In genomic region chr2:131262213-131262672, GRCm38 (mm10) we compare ENCODE assay signal across 8 mouse cellular contexts. TPM values are rescaled to one million over a fixed set of nuclear protein-coding genes. Genes with fewer than 3 reads are reported as not detected.
A peak's percentile ranks its signal among the peaks of the same experiment; 100 is the strongest.
DNase-seq lines count a peak whose midpoint lies in the region; ATAC-seq and TF ChIP-seq lines count a peak whose summit lies in the region.

Gene Pank2 (plus strand): TSS chr2:131262495.

- H3K9ac ChIP-seq in embryonic facial prominence, embryonic 14.5 days (ENCODE audit: low read depth, low read length), result peak within 1 kb of the TSS; percentile 97
- peak within 1 kb of the TSS; percentile 89 for H3K9ac ChIP-seq in heart, adult 2 months (ENCODE audit: low read depth, low read length)
- H3K9ac ChIP-seq in limb, embryonic 13.5 days, result peak within 1 kb of the TSS; percentile 98
- peak within 1 kb of the TSS; percentile 73 for H3K9ac ChIP-seq in midbrain, embryonic 16.5 days (ENCODE audit: low read depth, low read length)

- H3K27me3 ChIP-seq in embryonic facial prominence, embryonic 14.5 days (replicated peaks; ENCODE audit: control insufficient read depth, insufficient read depth, low read length), result no peaks in the 10 kb centered on the region
- H3K27me3 ChIP-seq in heart, adult 2 months (ENCODE audit: control insufficient read depth, insufficient read depth, low read length), result no peaks in the 10 kb centered on the region
- no peaks in the 10 kb centered on the region for H3K27me3 ChIP-seq in limb, embryonic 13.5 days
- H3K27me3 ChIP-seq in midbrain, embryonic 16.5 days (ENCODE audit: control insufficient read depth, insufficient read depth, low read depth, low read length), result no peaks in the 10 kb centered on the region

- peak within 1 kb of the TSS; percentile 89 for H3K4me3 ChIP-seq in embryonic facial prominence, embryonic 14.5 days (ENCODE audit: low read depth, low read length)
- peak within 1 kb of the TSS; percentile 74 for H3K4me3 ChIP-seq in heart, adult 2 months
- peak within 1 kb of the TSS; percentile 76 for H3K4me3 ChIP-seq in limb, embryonic 13.5 days
- H3K4me3 ChIP-seq in midbrain, embryonic 16.5 days (ENCODE audit: low read depth, low read length), result peak within 1 kb of the TSS; percentile 73

- peak; percentile 16; the same call in 1 of the 2 replicates for TF ChIP-seq CTCF in heart, adult 2 months (IDR thresholded peaks at IDR 0.05)

- H3K4me1 ChIP-seq in embryonic facial prominence, embryonic 14.5 days (ENCODE audit: control insufficient read depth, insufficient read depth, low read length), result peaks cover 22% of the 10 kb centered on the region
- H3K4me1 ChIP-seq in heart, adult 2 months (ENCODE audit: control insufficient read depth, insufficient read depth, low read length), result peaks cover 5% of the 10 kb centered on the region
- H3K4me1 ChIP-seq in limb, embryonic 13.5 days, result peaks cover 31% of the 10 kb centered on the region
- H3K4me1 ChIP-seq in midbrain, embryonic 16.5 days (ENCODE audit: control insufficient read depth, insufficient read depth, low read length), result peaks cover 33% of the 10 kb centered on the region

- H3K79me2 ChIP-seq in heart, adult 2 months (replicated peaks; ENCODE audit: control insufficient read depth, insufficient read depth, low read length), result peaks cover 3% of the 10 kb centered on the region

- H3K36me3 ChIP-seq in embryonic facial prominence, embryonic 14.5 days (ENCODE audit: control insufficient read depth, insufficient read depth, low read length), result no peaks in the 10 kb centered on the region
- peaks cover 4% of the 10 kb centered on the region for H3K36me3 ChIP-seq in heart, adult 2 months (ENCODE audit: control insufficient read depth, insufficient read depth, low read length)
- no peaks in the 10 kb centered on the region for H3K36me3 ChIP-seq in limb, embryonic 13.5 days
- H3K36me3 ChIP-seq in midbrain, embryonic 16.5 days (ENCODE audit: control insufficient read depth, insufficient read depth, low read length), result no peaks in the 10 kb centered on the region

- peak within 1 kb of the TSS; percentile 76 for H3K4me2 ChIP-seq in embryonic facial prominence, embryonic 14.5 days (ENCODE audit: low read depth, low read length)
- peak within 1 kb of the TSS; percentile 73 for H3K4me2 ChIP-seq in limb, embryonic 13.5 days (replicated peaks)
- peak within 1 kb of the TSS; percentile 80 for H3K4me2 ChIP-seq in midbrain, embryonic 16.5 days (ENCODE audit: low read length)

- DNase-seq in 3T3-L1 (ENCODE audit: low read depth, low spot score), result peak; percentile 98
- peak; percentile 86 to 92 for DNase-seq in adrenal gland, postnatal 4 days (ENCODE audit: low spot score in 2 of 2)
- peak; percentile 100 for DNase-seq in embryonic facial prominence, embryonic 14.5 days (ENCODE audit: low spot score)
- peak; percentile 98 to 99 for DNase-seq in heart, adult 2 months
- DNase-seq in kidney, adult 8-10 months, result peak; percentile 98
- DNase-seq in spleen, postnatal 10 days (ENCODE audit: low spot score in 2 of 2), result peak; percentile 97

- intact Hi-C loops in heart, adult 2 months (cut with DNase I), result loop anchor here (5.0 kb wide), 1 partner anchor 140 kb away; no protein-coding TSS in a partner anchor

- no peaks in the 10 kb centered on the region for H3K9me3 ChIP-seq in embryonic facial prominence, embryonic 14.5 days (ENCODE audit: control insufficient read depth, low read length)
- H3K9me3 ChIP-seq in limb, embryonic 13.5 days, result no peaks in the 10 kb centered on the region
- H3K9me3 ChIP-seq in midbrain, embryonic 16.5 days (replicated peaks; ENCODE audit: control insufficient read depth, low read length, poor library complexity, severe bottlenecking), result no peaks in the 10 kb centered on the region

- H3K27ac ChIP-seq in embryonic facial prominence, embryonic 14.5 days (replicated peaks; ENCODE audit: low read depth, low read length), result peak within 1 kb of the TSS; percentile 100
- H3K27ac ChIP-seq in heart, adult 2 months, result peak within 1 kb of the TSS; percentile 96
- H3K27ac ChIP-seq in limb, embryonic 13.5 days, result peak within 1 kb of the TSS; percentile 99
- peak within 1 kb of the TSS; percentile 97 for H3K27ac ChIP-seq in midbrain, embryonic 16.5 days (ENCODE audit: low read length)

- peak; percentile 100 for ATAC-seq in embryonic facial prominence, embryonic 14.5 days (ENCODE audit: low read depth)
- peak; percentile 99 for ATAC-seq in limb, embryonic 13.5 days (ENCODE audit: low FRiP score, low read depth)
- peak; percentile 100 for ATAC-seq in midbrain, embryonic 16.5 days

- 2% methylated on average over 28 of the region's 49 CpGs for WGBS in embryonic facial prominence, embryonic 14.5 days
- WGBS in heart, adult 2 months, result under 1% methylated on average over 49 of the region's 49 CpGs
- under 1% methylated on average over 47 of the region's 49 CpGs for WGBS in limb, embryonic 13.5 days
- WGBS in midbrain, embryonic 16.5 days, result under 1% methylated on average over 49 of the region's 49 CpGs

- TF ChIP-seq POLR2A in heart, adult 2 months (IDR thresholded peaks at IDR 0.05; ENCODE audit: insufficient read depth, low read depth, low read length), result peak; percentile 94

- no peak for TF ChIP-seq EP300 in heart, adult 2 months (IDR thresholded peaks at IDR 0.05; ENCODE audit: insufficient read depth, low read depth, low read length)

RNA-seq across cellular contexts. Expression of gene Pank2, which starts in this region (rescaled TPM):
- 10 to 100 TPM; 60.4 to 69.5 TPM for total RNA-seq in adrenal gland, postnatal 4 days (2021)
- 36.0 and 40.1 TPM in 2 replicates for polyA plus RNA-seq in embryonic facial prominence, embryonic 14.5 days (2014; fragmentation: Nextera tagmentation; extraction: Ambion mirVana)
- 10 to 100 TPM; 20.7 to 25.4 TPM for total RNA-seq in heart, adult 2 months (2021)
- 8.5 and 19.3 TPM in 2 replicates for polyA plus RNA-seq in heart, adult 2 months (2012; rRNA removed)
- polyA plus RNA-seq in limb, embryonic 13.5 days (2015; fragmentation: Nextera tagmentation; extraction: Ambion mirVana), result 39.0 and 39.3 TPM in 2 replicates
- 20.3 and 22.6 TPM in 2 replicates for polyA plus RNA-seq in midbrain, embryonic 16.5 days (2015; fragmentation: Nextera tagmentation; extraction: Ambion mirVana)

Comparison
In these comparisons a context has a peak if more than half of its experiments do, and no peak if none do; other contexts are left out.
1. Peak in every context shown above with its lines: DNase-seq, ATAC-seq, H3K4me3 ChIP-seq and H3K27ac ChIP-seq.